ENCODE assay signal across 14 mouse cellular contexts in genomic region chr14:23592826-23593447, GRCm38 (mm10).
DNase-seq lines count a peak whose midpoint lies in the region; ATAC-seq lines count a peak whose summit lies in the region.
"Had no signal": no experiment of that assay in that cellular context is flagged by ENCODE, and none has a peak within 500 bp of the region (broad histone marks: within the 10 kb centered on the region; RNA-seq: fewer than 3 reads in every experiment).

No protein-coding gene starts in this region.

- H3K27ac ChIP-seq in hindbrain, embryonic 10.5 days: peak overlapping the region; percentile 67
- H3K27ac ChIP-seq in hindbrain, embryonic 12.5 days: no peak overlapping the region
- H3K27ac ChIP-seq in embryonic facial prominence, embryonic 12.5 days: no peak overlapping the region
- no peak overlapping the region for H3K27ac ChIP-seq in midbrain, embryonic 16.5 days (ENCODE audit: low read length)
- H3K27ac ChIP-seq: kidney, postnatal 0 days; liver, embryonic 15.5 days had no signal

- no peak overlapping the region for H3K4me3 ChIP-seq in hindbrain, embryonic 10.5 days
- H3K4me3 ChIP-seq in hindbrain, embryonic 12.5 days: no peak overlapping the region
- no peak overlapping the region for H3K4me3 ChIP-seq in embryonic facial prominence, embryonic 12.5 days
- no peak overlapping the region for H3K4me3 ChIP-seq in midbrain, embryonic 16.5 days (ENCODE audit: low read depth, low read length)
- H3K4me3 ChIP-seq: erythroblast, embryonic 14.5 days; liver, embryonic 15.5 days; megakaryocyte, embryonic 14.5 days had no signal

- 31% methylated on average over 6 of the region's 6 CpGs for WGBS in hindbrain, embryonic 10.5 days
- WGBS in hindbrain, embryonic 12.5 days: 22% methylated on average over 6 of the region's 6 CpGs
- WGBS in embryonic facial prominence, embryonic 12.5 days: 37% methylated on average over 6 of the region's 6 CpGs
- 4% methylated on average over 6 of the region's 6 CpGs for WGBS in midbrain, embryonic 16.5 days

- ATAC-seq in hindbrain, embryonic 12.5 days (ENCODE audit: low FRiP score): no peak; the same call in 1 of the 2 replicates
- ATAC-seq in embryonic facial prominence, embryonic 12.5 days (ENCODE audit: insufficient number of reproducible peaks, insufficient read depth, low FRiP score, low TSS enrichment): 0 out of 2 replicates have a peak, but pooled peaks have one; percentile 10
- peak; percentile 17; the same call in 1 of the 2 replicates for ATAC-seq in midbrain, embryonic 16.5 days
- ATAC-seq in erythroblast, adult 5-6 weeks (replicated peaks; ENCODE audit: low FRiP score, poor library complexity, severe bottlenecking): no peak

- H3K9me3 ChIP-seq in hindbrain, embryonic 10.5 days: no peaks in the 10 kb centered on the region
- no peaks in the 10 kb centered on the region for H3K9me3 ChIP-seq in hindbrain, embryonic 12.5 days (replicated peaks)
- H3K9me3 ChIP-seq in embryonic facial prominence, embryonic 12.5 days: no peaks in the 10 kb centered on the region
- no peaks in the 10 kb centered on the region for H3K9me3 ChIP-seq in midbrain, embryonic 16.5 days (replicated peaks; ENCODE audit: control insufficient read depth, low read length, poor library complexity, severe bottlenecking)
- H3K9me3 ChIP-seq: liver, embryonic 15.5 days; megakaryocyte, embryonic 14.5 days had no signal

- H3K4me2 ChIP-seq in hindbrain, embryonic 12.5 days (replicated peaks): no peak overlapping the region
- no peak overlapping the region for H3K4me2 ChIP-seq in embryonic facial prominence, embryonic 12.5 days (replicated peaks)
- H3K4me2 ChIP-seq in midbrain, embryonic 16.5 days (ENCODE audit: low read length): no peak overlapping the region
- H3K4me2 ChIP-seq: liver, embryonic 15.5 days had no signal

- H3K36me3 ChIP-seq in hindbrain, embryonic 10.5 days: no peaks in the 10 kb centered on the region
- no peaks in the 10 kb centered on the region for H3K36me3 ChIP-seq in hindbrain, embryonic 12.5 days
- H3K36me3 ChIP-seq in embryonic facial prominence, embryonic 12.5 days: no peaks in the 10 kb centered on the region
- no peaks in the 10 kb centered on the region for H3K36me3 ChIP-seq in midbrain, embryonic 16.5 days (ENCODE audit: control insufficient read depth, insufficient read depth, low read length)
- H3K36me3 ChIP-seq: liver, embryonic 15.5 days had no signal

- peaks cover 15% of the 10 kb centered on the region for H3K4me1 ChIP-seq in hindbrain, embryonic 10.5 days (replicated peaks)
- 0 out of 2 replicates have a peak, but pooled peaks cover 3% of the 10 kb centered on the region for H3K4me1 ChIP-seq in hindbrain, embryonic 12.5 days
- H3K4me1 ChIP-seq in embryonic facial prominence, embryonic 12.5 days: no peaks in the 10 kb centered on the region
- H3K4me1 ChIP-seq in midbrain, embryonic 16.5 days (ENCODE audit: control insufficient read depth, insufficient read depth, low read length): no peaks in the 10 kb centered on the region
- H3K4me1 ChIP-seq: liver, embryonic 15.5 days; megakaryocyte, embryonic 14.5 days had no signal

- H3K27me3 ChIP-seq in hindbrain, embryonic 10.5 days (ENCODE audit: insufficient read depth, poor library complexity, severe bottlenecking): peaks cover 18% of the 10 kb centered on the region; the same call in 1 of the 2 replicates
- no peaks in the 10 kb centered on the region for H3K27me3 ChIP-seq in hindbrain, embryonic 12.5 days
- no peaks in the 10 kb centered on the region for H3K27me3 ChIP-seq in embryonic facial prominence, embryonic 12.5 days
- no peaks in the 10 kb centered on the region for H3K27me3 ChIP-seq in midbrain, embryonic 16.5 days (ENCODE audit: control insufficient read depth, insufficient read depth, low read depth, low read length)
- H3K27me3 ChIP-seq: liver, embryonic 15.5 days; megakaryocyte, embryonic 14.5 days had no signal

- no peak overlapping the region for H3K9ac ChIP-seq in hindbrain, embryonic 12.5 days
- H3K9ac ChIP-seq in embryonic facial prominence, embryonic 12.5 days: no peak overlapping the region
- H3K9ac ChIP-seq in midbrain, embryonic 16.5 days (ENCODE audit: low read depth, low read length): no peak overlapping the region
- H3K9ac ChIP-seq: liver, embryonic 15.5 days had no signal

- peak; percentile 31 for DNase-seq in hindbrain, embryonic 10.5 days (ENCODE audit: low spot score)
- peak; percentile 55 for DNase-seq in embryo, embryonic 10 days (ENCODE audit: low spot score)
- no peak for DNase-seq in thymus, postnatal 36 days
- DNase-seq in layer of hippocampus, postnatal 10 days (ENCODE audit: low spot score in 2 of 2): no peak
- DNase-seq: cerebellum, adult 9-11 months; layer of hippocampus, adult 9-11 months had no signal

Comparison
In these comparisons a context has a peak if more than half of its experiments do, and no peak if none do; other contexts are left out.
1. DNase-seq: peak in hindbrain, embryonic 10.5 days (single experiment) and embryo, embryonic 10 days (single experiment); none in thymus, postnatal 36 days (0 of 2) and layer of hippocampus, postnatal 10 days (0 of 2).
2. ATAC-seq: peak in embryonic facial prominence, embryonic 12.5 days (single experiment) and midbrain, embryonic 16.5 days (single experiment); none in hindbrain, embryonic 12.5 days (single experiment) and erythroblast, adult 5-6 weeks (single experiment).